Mouse (Mus musculus): Measurements from ENCODE around the gene Cpne2.

GRCm38 (mm10) chr8:94488016-94488415 lies 44.8 kb upstream of the Cpne2 start:
- TF ChIP-seq EP300 (IDR thresholded peaks at IDR 0.05; ENCODE audit: low read depth) = no peak
- no peak for TF ChIP-seq CTCF (IDR thresholded peaks at IDR 0.05; ENCODE audit: low read depth)

All from liver, embryonic 14.5 days (tissue).